Mouse (Mus musculus) spleen, adult 2 months (tissue): ENCODE data around the gene Ppp1ca. TPM values are rescaled to one million over a fixed set of nuclear protein-coding genes. Genes with fewer than 3 reads are reported as not detected.

ENCODE experiments used
- DNase-seq, 2 experiments: peaks; one replicate each; pipeline versions ENCODE4 v3.0.0 to v3.0.0-alpha.2; 2012 to 2021; ENCODE audit warnings: low spot score in 2 of 2, low read depth in 1 of 2
- H3K27ac ChIP-seq: fragments of 200-500 bp; 2 replicates; pipeline ENCODE4 v1.5.1; 2012; ENCODE audit warnings: low read length, inconsistent platforms; ENCODE audit not compliant: insufficient read depth
- H3K27me3 ChIP-seq: fragments of 200-500 bp; 2 replicates; pipeline ENCODE4 v1.6.1; 2012; ENCODE audit warnings: mild to moderate bottlenecking, moderate library complexity, low read length, inconsistent platforms; ENCODE audit not compliant: control insufficient read depth, insufficient read depth
- H3K36me3 ChIP-seq: fragments of 200-500 bp; 2 replicates; pipeline ENCODE4 v1.6.1; 2012; ENCODE audit warnings: mild to moderate bottlenecking, low read length, inconsistent platforms; ENCODE audit not compliant: control insufficient read depth, insufficient read depth
- H3K4me1 ChIP-seq: fragments of 200-500 bp; 2 replicates; pipeline ENCODE4 v1.6.1; 2011; ENCODE audit warnings: inconsistent platforms; ENCODE audit not compliant: control insufficient read depth, insufficient read depth, insufficient read length
- H3K4me3 ChIP-seq: fragments of 200-500 bp; 2 replicates; pipeline ENCODE4 v1.5.1; 2011; ENCODE audit warnings: mild to moderate bottlenecking, inconsistent platforms; ENCODE audit not compliant: insufficient read depth, insufficient read length; ENCODE audit errors: extremely low read depth
- CTCF ChIP-seq: fragments of 200-500 bp; IDR thresholded peaks from 2 replicates; pipeline ENCODE4 v1.5.1; 2011; ENCODE audit warnings: mild to moderate bottlenecking, inconsistent platforms; ENCODE audit not compliant: insufficient read depth, insufficient read length, insufficient replicate concordance; ENCODE audit errors: extremely low read depth
- POLR2A ChIP-seq: fragments of 200-500 bp; IDR thresholded peaks from 2 replicates; pipeline ENCODE4 v1.6.1; 2011; ENCODE audit warnings: low read depth, low read length, inconsistent platforms
- WGBS: fragments of 180-500 bp; shearing (Covaris S2); methylation state at CpG from one replicate; pipeline ENCODE4 v1.1.7; 2018; 5-methylcytosine and 5-hydroxymethylcytosine counted together
- polyA plus RNA-seq: library from polyadenylated mRNA; depleted of rRNA; stranded (reverse); fragments of >200 nt; gene quantifications from 2 replicates; pipeline ENCODE4 v1.2.3, GENCODE M21; 2012

Gene Ppp1ca
- polyA plus RNA-seq, 1 experiment, result 481 TPM

DNA sequence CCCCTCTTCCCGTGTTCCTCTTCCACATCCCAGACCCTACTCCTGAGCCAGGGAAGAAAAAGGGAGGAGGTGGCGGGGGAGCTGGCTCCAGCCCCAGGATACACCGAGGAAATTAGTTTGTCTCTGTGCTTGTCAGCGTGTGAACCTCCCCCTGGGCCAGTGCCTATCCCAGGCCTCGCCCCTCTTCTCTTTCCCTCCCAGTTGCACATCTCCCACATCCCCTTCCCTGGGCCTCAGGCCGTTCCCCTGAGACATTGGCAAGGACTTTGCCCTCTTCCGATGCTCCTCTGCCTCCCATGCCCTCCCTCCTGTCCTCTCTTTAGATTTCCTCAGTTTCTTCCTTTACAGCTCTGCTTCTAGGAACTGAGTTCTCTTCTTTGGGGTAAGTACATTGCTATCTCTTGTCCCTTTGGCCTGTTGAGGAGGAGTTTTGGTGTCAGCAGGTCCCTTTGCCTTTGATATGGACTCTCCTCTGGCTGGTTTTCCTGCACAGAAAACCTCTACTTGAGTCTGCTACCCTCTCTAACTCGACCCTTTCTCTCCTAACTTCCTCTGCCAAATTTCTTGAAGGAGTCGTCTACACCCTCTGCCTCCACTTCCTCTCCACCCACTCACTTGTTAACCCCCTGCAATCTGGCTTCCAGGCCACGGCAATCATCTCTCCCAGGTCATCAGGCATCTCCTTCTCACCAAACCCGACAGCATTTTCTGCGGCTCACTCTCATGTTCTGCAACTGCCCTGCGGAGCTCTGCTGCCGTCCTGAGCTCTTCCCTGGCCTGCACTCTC is 29.3 kb downstream of the Ppp1ca start:
- H3K27ac ChIP-seq, result peak overlapping the region; percentile 84
- H3K27me3 ChIP-seq, result no peaks in the 10 kb centered on the region
- no peak for DNase-seq
- TF ChIP-seq CTCF (no peak), POLR2A (no peak; the same call in 1 of the 2 replicates)
- peaks cover 58% of the 10 kb centered on the region for H3K4me1 ChIP-seq
- 13% methylated on average over 14 of the region's 14 CpGs for WGBS
- peaks cover 8% of the 10 kb centered on the region for H3K36me3 ChIP-seq
- H3K4me3 ChIP-seq, result no peak overlapping the region; the same call in 1 of the 2 replicates

DNA sequence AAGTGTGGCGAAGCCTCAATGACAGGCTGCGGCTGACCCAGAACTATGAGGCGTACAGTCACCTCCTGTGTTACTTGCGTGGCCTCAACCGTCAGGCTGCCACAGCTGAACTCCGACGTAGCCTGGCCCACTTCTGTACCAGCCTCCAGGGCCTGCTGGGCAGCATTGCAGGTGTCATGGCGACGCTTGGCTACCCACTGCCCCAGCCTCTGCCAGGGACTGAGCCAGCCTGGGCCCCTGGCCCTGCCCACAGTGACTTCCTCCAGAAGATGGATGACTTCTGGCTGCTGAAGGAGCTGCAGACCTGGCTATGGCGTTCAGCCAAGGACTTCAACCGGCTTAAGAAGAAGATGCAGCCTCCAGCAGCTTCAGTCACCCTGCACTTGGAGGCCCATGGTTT is 30.3 kb downstream of the Ppp1ca start:
- Histone ChIP-seq H3K36me3 (peaks cover 6% of the 10 kb centered on the region), H3K27ac (peak overlapping the region; percentile 84), H3K4me1 (peaks cover 53% of the 10 kb centered on the region), H3K27me3 (no peaks in the 10 kb centered on the region), H3K4me3 (no peak overlapping the region)
- 18% methylated on average over 11 of the region's 11 CpGs for WGBS
- no peak for TF ChIP-seq POLR2A
- no peak for TF ChIP-seq CTCF
- peak in 1 of 2 experiments; percentile 34 for DNase-seq

DNA sequence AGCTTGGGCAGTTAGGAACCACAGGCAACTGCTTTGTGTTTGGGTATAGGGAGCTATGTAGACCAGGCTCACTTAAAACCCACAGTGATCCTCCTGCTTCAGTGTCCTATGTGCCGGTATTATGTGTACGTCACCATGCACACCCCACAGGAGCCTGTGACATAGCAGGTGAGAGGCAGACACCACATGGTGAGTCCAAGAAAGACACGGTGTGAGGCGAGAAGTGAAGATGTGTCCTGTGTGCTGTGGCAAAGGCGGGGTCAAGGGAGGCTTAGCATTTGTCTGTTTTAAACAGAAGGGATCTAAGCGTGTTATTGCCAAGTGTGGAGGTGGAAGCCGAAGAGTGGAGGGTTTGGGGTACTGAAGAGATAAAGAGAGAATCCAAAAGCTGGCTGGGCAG is 34.9 kb downstream of the Ppp1ca start:
- H3K4me3 ChIP-seq, result no peak overlapping the region
- DNase-seq, result no peak
- H3K27ac ChIP-seq, result peak overlapping the region; percentile 0; the same call in 1 of the 2 replicates
- H3K27me3 ChIP-seq, result no peaks in the 10 kb centered on the region
- H3K4me1 ChIP-seq, result peaks cover 47% of the 10 kb centered on the region
- 28% methylated on average over 7 of the region's 7 CpGs for WGBS
- H3K36me3 ChIP-seq, result peaks cover 6% of the 10 kb centered on the region
- TF ChIP-seq CTCF (no peak), POLR2A (no peak)

DNA sequence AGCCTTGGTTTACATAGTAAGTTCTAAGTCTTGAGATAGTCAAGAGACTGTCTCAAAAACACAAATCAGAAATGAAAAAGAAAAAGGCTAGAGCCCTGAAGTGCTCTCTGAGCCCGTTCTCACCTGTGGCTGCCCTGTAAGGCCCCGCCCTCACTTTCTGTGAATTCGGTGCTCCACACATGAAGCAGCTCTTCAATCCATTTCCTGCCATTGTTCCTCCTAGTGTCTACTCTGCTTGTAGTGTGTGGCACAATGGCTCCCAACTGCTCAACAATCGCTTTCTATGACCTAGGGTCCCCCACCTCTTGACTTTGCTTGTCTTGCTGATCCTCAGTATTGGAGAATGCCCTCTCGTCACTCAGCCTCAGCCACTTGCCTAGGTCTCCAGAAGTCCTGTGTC is 35.6 kb downstream of the Ppp1ca start:
- Histone ChIP-seq H3K27me3 (no peaks in the 10 kb centered on the region), H3K27ac (peak overlapping the region; percentile 36; the same call in 1 of the 2 replicates), H3K4me3 (no peak overlapping the region), H3K36me3 (peaks cover 4% of the 10 kb centered on the region), H3K4me1 (peaks cover 43% of the 10 kb centered on the region)
- WGBS, result 24% methylated on average over 5 of the region's 5 CpGs
- DNase-seq, result no peak
- TF ChIP-seq POLR2A, result no peak
- no peak for TF ChIP-seq CTCF

DNA sequence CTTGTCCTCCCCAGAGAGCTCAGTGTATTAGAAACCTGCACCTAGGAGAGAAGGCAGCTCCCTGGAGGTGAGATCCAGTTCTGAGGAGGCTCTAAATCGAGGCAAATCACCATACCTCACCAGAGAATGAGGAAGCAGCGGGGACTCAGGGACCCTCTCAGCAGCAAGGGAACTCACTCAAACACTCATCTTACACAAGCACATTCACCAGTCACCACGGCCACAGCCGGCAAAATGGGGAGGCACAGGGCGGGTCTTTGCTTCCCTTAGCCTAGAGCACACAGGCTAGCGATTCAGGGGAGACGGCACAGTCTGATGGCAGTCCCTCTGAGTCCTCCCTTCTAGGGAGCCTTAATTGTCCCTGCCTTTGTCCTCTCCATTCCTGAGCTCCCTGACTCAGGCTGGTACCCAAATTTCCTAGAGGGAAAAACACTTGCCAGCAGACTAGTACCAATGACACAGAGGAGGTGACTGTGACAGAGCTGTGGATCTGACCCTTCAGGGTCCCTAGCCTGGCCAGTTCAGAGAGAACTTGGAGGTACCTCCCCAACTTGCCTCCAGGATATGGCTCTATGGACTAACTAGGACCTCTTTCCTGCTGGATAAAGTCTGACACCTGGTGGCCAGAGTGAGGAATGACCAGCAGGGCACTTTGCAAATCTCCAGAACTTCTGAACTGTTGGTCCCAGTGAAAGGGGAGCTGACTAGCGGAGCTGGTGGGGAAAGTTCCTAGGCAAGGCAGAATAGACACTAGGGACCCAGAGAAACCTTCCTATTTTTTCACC is 36.2 kb downstream of the Ppp1ca start:
- Histone ChIP-seq H3K27ac (peak overlapping the region; percentile 36), H3K27me3 (no peaks in the 10 kb centered on the region), H3K4me3 (no peak overlapping the region), H3K4me1 (peaks cover 48% of the 10 kb centered on the region), H3K36me3 (0 out of 2 replicates have a peak, but pooled peaks cover 1% of the 10 kb centered on the region)
- TF ChIP-seq POLR2A (no peak), CTCF (peak; percentile 83; the same call in 1 of the 2 replicates)
- peak; percentile 63 to 75 for DNase-seq
- 9% methylated on average over 8 of the region's 8 CpGs for WGBS

DNA sequence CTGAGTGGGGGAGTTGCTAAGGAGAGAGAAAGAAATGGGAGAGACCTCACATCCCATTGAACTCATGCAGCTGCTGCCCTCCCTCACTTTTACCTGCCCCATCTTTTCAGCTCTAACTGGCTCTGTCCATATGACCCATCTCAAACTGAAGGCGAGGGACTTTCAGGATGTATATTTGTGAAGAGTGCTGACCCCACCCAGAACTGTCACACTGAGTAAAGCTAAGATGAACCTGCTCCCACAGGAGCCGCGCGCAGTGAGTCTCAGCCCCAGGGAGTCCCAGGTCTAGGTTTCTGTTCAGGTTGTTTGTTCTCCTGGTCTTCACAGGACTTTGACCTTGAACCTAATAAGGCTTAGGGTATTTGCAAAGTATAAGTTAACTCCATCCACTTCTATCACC is 37.0 kb downstream of the Ppp1ca start:
- WGBS, result 81% methylated on average over 4 of the region's 4 CpGs
- no peaks in the 10 kb centered on the region for H3K27me3 ChIP-seq
- H3K36me3 ChIP-seq, result no peaks in the 10 kb centered on the region
- H3K27ac ChIP-seq, result no peak overlapping the region
- TF ChIP-seq CTCF, result no peak
- no peak for TF ChIP-seq POLR2A
- peaks cover 50% of the 10 kb centered on the region for H3K4me1 ChIP-seq
- DNase-seq, result no peak
- no peak overlapping the region for H3K4me3 ChIP-seq
